Mouse (Mus musculus) lung, postnatal 0 days (tissue): Measurements from ENCODE around the gene Nrp2. TPM values are rescaled to one million over a fixed set of nuclear protein-coding genes. Genes with fewer than 3 reads are reported as not detected.

ENCODE experiments used
- ATAC-seq: fragments of 200-750 bp; cut with Nextera tagmentation; 2 replicates; pipeline ENCODE4 v1.8.0; 2017; ENCODE audit warnings: moderate library complexity
- DNase-seq: peaks from one replicate; pipeline ENCODE4 v3.0.0-alpha.2; 2016; ENCODE audit warnings: low spot score
- H3K27ac ChIP-seq: fragments of 300-500 bp; sonication (generic); 2 replicates; pipeline ENCODE4 v1.5.1; 2014; ENCODE audit warnings: antibody characterized with exemption, mild to moderate bottlenecking, low read length, mixed read lengths
- H3K27me3 ChIP-seq: fragments of 300-500 bp; sonication (generic); replicated peaks from 2 replicates; pipeline ENCODE4 v1.6.1; 2014; ENCODE audit warnings: low read length, mixed read lengths; ENCODE audit not compliant: insufficient read depth
- H3K36me3 ChIP-seq: fragments of 300-500 bp; sonication (generic); 2 replicates; pipeline ENCODE4 v1.6.1; 2014; ENCODE audit warnings: low read length, mixed read lengths; ENCODE audit not compliant: insufficient read depth
- H3K4me1 ChIP-seq: fragments of 300-500 bp; sonication (generic); 2 replicates; pipeline ENCODE4 v1.6.1; 2014; ENCODE audit warnings: antibody characterized with exemption, low read depth, low read length, mixed read lengths; ENCODE audit not compliant: insufficient read depth
- H3K4me2 ChIP-seq: fragments of 300-500 bp; sonication (generic); replicated peaks from 2 replicates; pipeline ENCODE4 v1.6.1; 2014; ENCODE audit warnings: low read depth, mild to moderate bottlenecking, low read length, moderate library complexity, mixed read lengths
- H3K4me3 ChIP-seq: fragments of 300-500 bp; sonication (generic); 2 replicates; pipeline ENCODE4 v1.5.1; 2014; ENCODE audit warnings: low read depth, low read length
- H3K9ac ChIP-seq: fragments of 300-500 bp; sonication (generic); replicated peaks from 2 replicates; pipeline ENCODE4 v1.6.1; 2014; ENCODE audit warnings: low read depth, mild to moderate bottlenecking
- H3K9me3 ChIP-seq: fragments of 300-500 bp; sonication (generic); 2 replicates; pipeline ENCODE4 v1.6.1; 2016; ENCODE audit warnings: low read length, mixed read lengths
- CTCF ChIP-seq: IDR thresholded peaks from 2 replicates; pipeline ENCODE4 v1.5.1; 2016; ENCODE audit warnings: antibody characterized with exemption, mild to moderate bottlenecking
- EP300 ChIP-seq: IDR thresholded peaks from 2 replicates; pipeline ENCODE4 v1.6.1; 2016; ENCODE audit warnings: antibody characterized with exemption, mild to moderate bottlenecking, control low read depth
- WGBS: fragments of 180-500 bp; shearing (Covaris S2); extraction: QIAGEN DNeasy Blood & Tissue Kit; methylation state at CpG from one replicate; pipeline ENCODE4 v1.1.7; 2014; 5-methylcytosine and 5-hydroxymethylcytosine counted together
- polyA plus RNA-seq: library from polyadenylated mRNA; unstranded; fragments of >200 nt; fragmentation: Nextera tagmentation; extraction: Ambion mirVana; gene quantifications from 2 replicates; pipeline ENCODE4 v1.2.1, GENCODE M21; 2015

The Nrp2 gene
- polyA plus RNA-seq, 1 experiment from 2014 or later, result 14.0 TPM

DNA sequence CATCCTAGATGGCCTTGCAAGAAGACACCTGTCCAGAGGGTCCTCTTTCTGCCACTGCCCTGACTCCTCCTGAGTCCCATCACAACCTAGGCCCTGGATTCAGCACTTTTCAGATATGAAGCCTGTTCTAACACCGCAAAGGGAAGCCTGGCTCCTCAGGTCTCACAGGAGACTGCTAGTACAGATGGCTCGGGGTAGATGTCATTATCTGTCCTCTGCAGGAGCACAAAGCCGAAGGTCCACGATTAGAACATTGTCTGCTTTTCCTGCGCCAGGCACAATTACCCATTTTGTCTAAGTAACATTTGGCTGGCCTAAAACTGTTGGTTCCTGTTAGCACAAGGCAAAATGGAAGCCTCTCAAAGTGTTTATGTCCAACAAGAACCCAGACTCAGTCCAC lies 97.3 kb downstream of the Nrp2 start:
- H3K27me3 ChIP-seq, result no peaks in the 10 kb centered on the region
- ATAC-seq (no peak), DNase-seq (no peak)
- H3K9ac ChIP-seq, result no peak overlapping the region
- H3K27ac ChIP-seq, result no peak overlapping the region
- no peak overlapping the region for H3K4me2 ChIP-seq
- H3K9me3 ChIP-seq, result no peaks in the 10 kb centered on the region
- H3K36me3 ChIP-seq, result no peaks in the 10 kb centered on the region
- 91% methylated on average over 5 of the region's 5 CpGs for WGBS
- no peak overlapping the region for H3K4me3 ChIP-seq
- H3K4me1 ChIP-seq, result no peaks in the 10 kb centered on the region
- TF ChIP-seq EP300, result no peak
- no peak for TF ChIP-seq CTCF

DNA sequence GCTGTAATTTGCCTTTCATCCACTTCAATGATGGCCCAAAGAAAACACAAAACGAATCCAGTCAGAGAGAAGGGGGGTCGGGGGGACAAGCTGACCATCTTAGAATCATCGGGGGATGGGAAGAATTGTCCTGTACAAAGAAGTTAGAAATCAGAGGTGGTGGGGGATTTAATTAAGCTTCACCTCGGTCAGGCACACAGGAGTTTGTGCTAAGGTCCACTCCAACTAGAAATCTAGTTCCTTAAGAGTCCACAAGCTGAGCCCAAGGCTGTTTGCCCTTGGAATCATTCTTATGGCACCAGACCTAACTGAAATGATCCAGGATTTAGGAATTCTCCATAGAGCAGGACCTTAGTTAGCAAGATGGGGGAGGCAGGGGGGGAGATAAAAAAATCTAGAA lies 98.3 kb downstream of the Nrp2 start:
- DNase-seq, result no peak
- Histone ChIP-seq H3K27ac (no peak overlapping the region), H3K4me1 (no peaks in the 10 kb centered on the region), H3K4me3 (no peak overlapping the region), H3K9ac (no peak overlapping the region), H3K36me3 (no peaks in the 10 kb centered on the region), H3K9me3 (no peaks in the 10 kb centered on the region), H3K27me3 (no peaks in the 10 kb centered on the region), H3K4me2 (no peak overlapping the region)
- TF ChIP-seq EP300 (no peak), CTCF (no peak)
- no peak for ATAC-seq
- 77% methylated on average over 4 of the region's 4 CpGs for WGBS

DNA sequence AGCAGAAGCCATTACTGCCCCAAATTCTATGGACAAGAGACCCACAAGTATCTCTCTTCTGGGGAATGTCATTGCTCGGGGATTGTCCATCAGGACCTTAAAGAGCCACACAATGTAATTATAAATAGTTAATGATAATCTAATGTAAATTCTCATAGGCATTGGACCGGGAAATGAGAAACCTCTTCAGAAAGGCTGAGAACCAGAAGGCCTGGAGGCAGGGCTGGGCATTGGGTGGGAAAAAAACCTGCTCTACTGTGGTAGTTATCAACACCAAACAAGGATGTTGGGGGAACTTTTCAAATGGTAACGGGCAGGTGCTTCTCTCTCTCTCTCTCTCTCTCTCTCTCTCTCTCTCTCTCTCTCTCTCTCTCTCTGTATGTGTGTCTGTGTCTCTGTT lies 98.8 kb downstream of the Nrp2 start:
- H3K4me2 ChIP-seq, result no peak overlapping the region
- DNase-seq, result no peak
- no peaks in the 10 kb centered on the region for H3K9me3 ChIP-seq
- ATAC-seq, result no peak
- no peaks in the 10 kb centered on the region for H3K27me3 ChIP-seq
- no peaks in the 10 kb centered on the region for H3K36me3 ChIP-seq
- H3K4me3 ChIP-seq, result no peak overlapping the region
- H3K4me1 ChIP-seq, result no peaks in the 10 kb centered on the region
- H3K27ac ChIP-seq, result no peak overlapping the region
- no peak overlapping the region for H3K9ac ChIP-seq
- TF ChIP-seq CTCF (no peak), EP300 (no peak)
- WGBS, result 68% methylated on average over 3 of the region's 3 CpGs

DNA sequence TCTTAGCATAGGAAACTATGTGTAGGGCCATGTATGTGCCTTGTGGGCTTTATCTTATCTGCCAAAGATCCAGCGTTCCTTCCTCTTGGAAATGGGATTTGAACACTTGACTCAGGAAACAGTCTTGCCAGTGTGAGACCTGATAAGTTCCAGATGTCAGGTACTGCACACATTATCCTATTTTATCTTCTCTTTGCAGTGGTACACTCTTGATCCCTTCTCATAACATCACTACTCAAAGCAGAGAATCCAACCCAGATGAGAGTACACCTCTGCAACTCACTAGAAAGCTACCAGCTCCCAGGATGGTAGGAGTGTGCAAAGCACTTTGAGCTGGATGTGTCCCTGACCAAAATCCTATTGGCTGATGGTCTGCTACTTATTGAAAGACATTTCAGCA lies 100.5 kb downstream of the Nrp2 start:
- no peaks in the 10 kb centered on the region for H3K4me1 ChIP-seq
- H3K27me3 ChIP-seq, result no peaks in the 10 kb centered on the region
- TF ChIP-seq CTCF (no peak), EP300 (no peak)
- H3K9ac ChIP-seq, result no peak overlapping the region
- H3K36me3 ChIP-seq, result no peaks in the 10 kb centered on the region
- no peak overlapping the region for H3K4me3 ChIP-seq
- H3K9me3 ChIP-seq, result no peaks in the 10 kb centered on the region
- H3K27ac ChIP-seq, result no peak overlapping the region
- DNase-seq, result no peak
- no peak for ATAC-seq
- no peak overlapping the region for H3K4me2 ChIP-seq
- WGBS, result 43% methylated on average over 1 of the region's 1 CpGs

DNA sequence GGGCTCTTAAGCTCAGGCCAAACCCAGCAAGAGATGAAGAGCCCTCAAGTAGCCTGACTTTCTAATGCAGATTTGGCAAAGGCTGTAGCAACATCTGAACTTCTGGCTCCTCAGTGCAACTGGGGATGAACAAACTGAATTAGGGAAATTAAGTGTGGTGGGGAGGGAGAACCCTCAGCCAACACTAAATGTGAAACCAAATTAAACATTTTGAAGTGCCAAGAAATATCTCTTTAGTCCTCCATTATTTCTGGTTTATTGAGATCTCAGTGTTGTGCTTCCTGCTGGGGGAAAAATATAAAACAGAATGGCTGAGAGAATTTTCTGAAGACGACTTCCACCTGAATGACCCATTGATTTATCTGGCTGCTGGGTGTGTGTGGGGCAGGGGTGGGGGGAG lies 102.9 kb downstream of the Nrp2 start:
- H3K9me3 ChIP-seq, result no peaks in the 10 kb centered on the region
- H3K9ac ChIP-seq, result no peak overlapping the region
- H3K36me3 ChIP-seq, result no peaks in the 10 kb centered on the region
- no peak overlapping the region for H3K27ac ChIP-seq
- ATAC-seq (no peak), DNase-seq (no peak)
- H3K4me3 ChIP-seq, result no peak overlapping the region
- TF ChIP-seq EP300 (no peak), CTCF (no peak)
- H3K4me2 ChIP-seq, result no peak overlapping the region
- no peaks in the 10 kb centered on the region for H3K27me3 ChIP-seq
- H3K4me1 ChIP-seq, result no peaks in the 10 kb centered on the region
- WGBS, result 23% methylated on average over 1 of the region's 1 CpGs

DNA sequence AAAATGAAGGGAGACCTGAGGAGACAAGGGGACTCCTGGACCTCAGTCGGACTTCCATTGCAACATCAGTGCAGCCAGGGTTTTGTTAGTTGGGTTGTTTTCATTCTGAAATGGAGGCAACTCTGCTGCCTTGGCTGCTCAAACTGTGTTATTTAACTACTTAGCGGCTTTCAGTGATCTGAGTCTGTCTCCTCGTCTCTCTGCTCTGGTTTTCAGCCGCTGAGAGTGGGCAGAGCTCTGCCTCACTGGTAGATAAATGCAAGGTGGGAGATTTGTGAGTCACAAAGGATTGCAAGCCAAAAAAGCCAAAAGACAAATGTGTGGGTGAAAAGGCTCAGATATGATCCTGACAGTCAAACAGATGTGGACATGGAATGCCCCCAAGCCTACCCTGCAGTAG lies 105.3 kb downstream of the Nrp2 start:
- DNase-seq (no peak), ATAC-seq (no peak)
- Histone ChIP-seq H3K4me3 (no peak overlapping the region), H3K27ac (no peak overlapping the region), H3K4me1 (no peaks in the 10 kb centered on the region), H3K9me3 (no peaks in the 10 kb centered on the region), H3K4me2 (no peak overlapping the region), H3K9ac (no peak overlapping the region), H3K27me3 (no peaks in the 10 kb centered on the region), H3K36me3 (no peaks in the 10 kb centered on the region)
- 65% methylated on average over 4 of the region's 4 CpGs for WGBS
- TF ChIP-seq CTCF, result no peak
- TF ChIP-seq EP300, result no peak

DNA sequence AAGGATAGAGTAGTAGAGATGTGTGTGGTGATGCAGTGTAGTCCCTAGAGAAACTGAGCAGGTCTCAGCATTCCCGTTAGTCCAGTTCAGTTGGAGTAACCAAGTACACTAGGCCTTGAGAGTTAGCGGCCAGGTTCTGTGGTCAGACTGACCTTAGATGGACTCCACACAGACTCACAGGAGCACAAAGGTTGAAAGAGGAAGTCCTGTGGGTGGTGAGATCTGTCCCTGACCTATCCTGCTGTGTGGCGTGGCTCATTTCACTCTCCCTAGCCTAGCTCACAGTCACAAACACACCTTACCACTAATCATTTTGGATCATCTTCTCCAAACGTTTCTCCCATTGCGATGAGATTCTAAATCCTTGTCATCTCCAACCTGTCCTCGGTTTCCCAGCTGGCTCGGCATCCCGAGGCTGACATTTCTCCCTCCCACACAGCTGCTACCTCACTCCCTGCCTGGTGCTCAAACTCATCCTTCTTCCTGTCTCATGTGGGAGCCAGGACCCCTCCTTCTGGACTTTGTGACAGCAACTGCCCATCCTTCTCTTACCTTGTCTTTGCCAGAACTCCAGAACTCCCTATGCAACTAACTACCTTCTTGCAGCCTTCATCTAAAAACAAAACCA lies 106.6 kb downstream of the Nrp2 start:
- no peak for ATAC-seq

More for the DNA sequence above, 106.6 kb downstream of the Nrp2 start:
- Histone ChIP-seq H3K36me3 (no peaks in the 10 kb centered on the region), H3K27me3 (no peaks in the 10 kb centered on the region), H3K9ac (no peak overlapping the region), H3K27ac (no peak overlapping the region), H3K4me1 (no peaks in the 10 kb centered on the region), H3K9me3 (no peaks in the 10 kb centered on the region), H3K4me2 (no peak overlapping the region), H3K4me3 (no peak overlapping the region)
- no peak for TF ChIP-seq CTCF
- TF ChIP-seq EP300, result no peak
- DNase-seq, result no peak
- 83% methylated on average over 8 of the region's 8 CpGs for WGBS
